Mouse (Mus musculus) right cerebral cortex, postnatal 4 days (tissue): ENCODE data around the gene Hbq1a.
"Not testable (repeated sequence)": the region's sequence is repeated elsewhere in the genome, so short reads cannot be mapped to it uniquely, and the experiment has no call there.

Experiments used
- DNase-seq: peaks from one replicate; pipeline ENCODE4 v3.0.0-alpha.2; 2022

The Hbq1a gene

DNA sequence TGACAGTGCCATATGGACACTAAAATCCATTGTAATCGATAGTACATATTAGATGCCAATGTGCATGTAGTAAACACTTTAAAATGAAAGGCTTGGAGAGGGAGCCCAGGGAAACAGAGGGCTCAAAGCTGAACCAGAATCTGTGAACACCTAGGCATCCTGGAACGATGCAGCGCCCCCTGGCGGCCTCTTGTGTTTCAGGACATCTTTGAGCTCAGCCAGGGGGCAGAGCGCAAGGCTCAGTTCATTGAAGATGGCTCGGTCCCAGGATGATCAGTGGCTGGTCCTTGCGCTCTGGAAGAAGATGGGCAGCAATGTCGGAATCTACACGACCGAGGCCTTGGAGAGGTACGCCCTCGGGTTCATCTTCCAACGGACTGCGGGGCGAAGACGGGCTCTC is at the start of gene Hbq1a:
Gene Hbq1a (plus strand): TSS at position 205 of the 400 bp plus-strand sequence.
- peak; percentile 75 for DNase-seq

DNA sequence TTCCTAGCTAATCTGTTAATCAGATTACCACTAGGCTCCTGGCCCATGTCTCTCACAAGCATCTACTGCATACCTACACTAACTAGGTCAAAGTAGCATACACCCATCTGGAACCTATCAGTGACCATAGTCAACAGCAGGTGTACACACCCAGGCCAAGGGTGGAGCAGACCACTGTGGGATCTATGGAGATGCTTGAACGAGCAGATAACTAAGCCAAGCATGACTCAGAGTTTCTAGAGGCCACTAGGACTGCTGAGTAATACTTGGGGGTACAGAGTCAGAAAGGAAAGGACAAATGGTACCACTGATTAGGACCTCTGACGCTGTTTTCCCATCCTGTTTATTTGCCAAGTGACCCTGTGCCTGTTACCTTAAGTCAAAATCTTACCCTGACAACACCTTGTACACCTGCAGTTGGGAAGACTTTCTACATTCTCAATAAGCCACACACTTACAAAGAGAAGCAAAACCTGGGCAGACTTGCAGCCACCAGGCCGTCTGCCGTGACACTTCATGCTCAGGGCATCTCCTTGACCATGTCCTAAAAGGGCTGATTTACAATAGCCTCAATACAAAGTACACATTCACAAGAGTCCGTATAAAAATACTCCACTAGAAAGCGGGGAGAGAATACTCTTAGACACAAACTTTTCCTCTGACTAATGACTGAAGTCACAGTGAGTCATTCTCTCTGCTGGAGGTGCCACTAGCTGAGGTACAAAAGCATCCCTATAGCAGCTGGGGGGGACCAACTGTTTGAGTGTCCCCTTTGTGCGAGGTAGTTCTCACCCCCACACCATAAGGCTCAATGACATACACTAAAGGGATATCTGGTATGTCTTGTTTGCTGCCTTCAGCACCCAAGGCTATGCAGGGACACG is 48.7 kb upstream of the Hbq1a start:
- no peak for DNase-seq

DNA sequence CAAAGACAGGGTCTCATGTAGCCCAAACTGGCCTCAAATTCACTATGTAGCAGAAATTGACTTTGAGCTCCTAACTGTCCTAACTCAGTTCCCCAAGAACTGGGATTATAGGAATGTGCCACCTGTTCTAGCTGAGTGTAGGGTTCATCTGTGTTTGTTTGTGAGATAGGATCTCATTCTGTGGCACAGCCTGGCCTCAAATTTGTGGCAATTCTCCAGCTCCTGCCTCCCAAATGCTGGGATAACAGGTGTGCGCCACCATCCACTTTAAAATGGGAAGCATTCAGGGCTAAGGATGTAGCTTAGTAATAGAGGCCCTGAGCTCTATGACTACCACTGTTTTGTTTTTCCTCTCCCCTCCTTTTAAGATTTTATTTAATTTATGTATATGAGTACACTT is 46.7 kb upstream of the Hbq1a start:
- no peak for DNase-seq

DNA sequence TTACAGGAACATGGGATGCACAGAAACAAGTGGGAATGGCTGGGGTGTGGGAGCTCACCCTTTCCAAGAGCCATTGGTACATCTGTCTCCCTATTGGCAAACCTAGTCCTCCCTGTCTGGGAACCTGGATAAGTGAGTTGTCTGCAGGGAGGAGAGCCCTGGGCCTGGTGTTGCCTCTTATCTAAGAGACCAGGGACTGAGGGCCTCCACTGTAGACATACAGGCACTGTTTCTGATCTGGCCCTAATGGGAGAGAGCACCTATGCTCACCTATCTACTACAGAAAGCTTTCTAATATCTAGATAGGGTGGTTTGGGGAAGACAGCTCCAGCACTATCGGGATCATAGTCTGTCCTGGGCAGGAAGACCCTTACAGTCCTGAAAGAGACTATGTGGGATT is 43.7 kb upstream of the Hbq1a start:
- DNase-seq, result no peak

DNA sequence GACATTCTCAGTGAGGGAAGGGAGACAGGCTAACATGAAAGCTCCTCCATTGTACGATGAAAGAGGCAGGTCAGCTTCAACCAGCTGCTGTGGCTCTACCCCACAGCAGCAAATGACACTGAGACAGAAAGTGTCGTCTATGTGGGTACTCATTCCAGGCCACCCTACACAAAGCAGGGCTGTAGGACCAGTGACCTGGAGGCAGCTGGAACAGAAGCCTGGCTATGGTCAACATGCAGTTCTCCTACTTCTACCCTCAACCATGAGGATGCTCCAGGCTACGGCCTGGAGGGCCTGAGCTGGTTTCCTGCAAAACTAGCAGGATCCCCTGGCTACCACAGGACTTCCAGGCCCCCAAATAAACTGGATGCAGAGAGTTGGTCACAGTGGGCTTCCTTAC is 43.3 kb upstream of the Hbq1a start:
- no peak for DNase-seq

DNA sequence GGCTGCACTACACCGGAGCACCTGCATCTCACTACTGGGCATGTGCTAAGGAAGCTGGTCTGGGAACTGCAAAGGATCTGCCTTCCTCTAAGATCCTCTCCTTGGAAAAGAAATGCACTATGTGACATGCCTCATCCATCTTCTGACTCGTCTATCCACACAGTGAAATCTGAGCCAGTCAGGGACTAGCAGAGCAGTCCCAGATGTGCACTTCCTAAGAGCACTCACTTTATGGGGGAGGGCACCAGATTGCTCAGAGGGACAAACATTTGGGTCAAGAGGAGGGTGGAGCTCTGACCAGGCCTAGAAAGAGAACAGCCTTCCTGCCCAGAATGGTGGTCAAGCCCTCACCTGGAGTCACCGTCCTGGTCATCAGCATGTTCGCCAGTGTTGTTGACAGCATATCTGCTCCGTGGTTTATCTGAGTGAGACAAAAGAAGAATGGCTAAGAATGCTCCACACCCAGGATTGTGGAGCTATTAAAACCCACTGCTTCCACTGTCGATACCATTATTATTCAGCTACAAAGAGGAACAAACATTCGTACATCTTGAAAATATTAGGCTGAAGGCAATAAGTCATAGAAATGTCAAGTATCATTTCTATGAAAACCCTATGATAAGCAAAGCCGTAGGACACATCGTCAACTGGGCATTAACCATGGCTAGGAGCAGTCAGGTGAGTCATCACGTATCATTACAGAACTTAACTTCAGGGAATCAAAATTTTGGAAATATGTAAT is 37.0 kb upstream of the Hbq1a start:
- no peak for DNase-seq

DNA sequence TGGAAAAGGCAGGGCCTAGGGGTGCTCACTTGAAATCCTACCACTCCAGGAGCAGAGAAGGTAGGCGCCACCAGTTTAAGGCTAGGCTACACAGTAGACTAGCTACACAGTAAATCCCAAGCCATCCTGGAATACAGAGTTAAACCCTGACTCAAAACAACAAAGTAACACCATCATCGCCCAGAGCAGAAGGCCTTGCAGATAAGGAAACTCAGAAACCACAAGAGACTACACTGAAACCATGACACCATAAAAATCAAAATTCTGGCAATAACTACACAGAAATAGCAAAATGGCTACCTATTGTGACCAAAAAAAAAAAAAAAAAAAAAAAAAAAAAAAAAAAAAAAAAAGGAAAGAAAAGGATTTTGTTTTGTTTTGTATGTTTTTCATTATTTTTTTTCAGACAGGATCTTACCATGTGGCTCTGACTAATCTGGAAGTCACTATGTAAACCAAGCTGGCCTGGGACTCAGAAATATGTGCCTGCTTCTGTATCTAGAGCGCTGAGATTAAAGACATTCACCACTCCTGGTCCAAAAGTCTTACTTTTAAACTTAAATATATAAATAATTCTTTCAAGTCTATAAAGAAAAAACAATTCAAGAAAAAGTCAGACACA is 34.6 kb upstream of the Hbq1a start:
- DNase-seq, result no peak

DNA sequence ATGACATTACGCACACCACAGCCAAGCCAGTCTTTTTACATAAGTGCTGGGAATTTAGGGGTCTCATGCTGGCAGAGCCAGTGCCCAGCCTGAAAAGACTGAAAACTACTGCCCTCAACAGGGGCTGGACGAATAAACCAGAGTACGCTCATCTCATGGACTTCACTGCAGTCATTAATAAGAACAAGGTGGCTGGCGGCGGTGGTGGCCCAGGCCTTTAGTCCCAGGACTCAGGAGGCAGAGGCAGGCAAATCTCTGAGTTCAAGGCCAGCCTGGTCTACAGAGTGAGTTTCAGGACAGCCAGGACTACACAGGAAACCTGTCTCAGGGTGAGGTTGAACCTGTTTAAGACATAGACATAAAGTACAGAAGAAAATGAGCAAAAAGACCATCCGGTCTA is 33.7 kb upstream of the Hbq1a start:
- no peak for DNase-seq

DNA sequence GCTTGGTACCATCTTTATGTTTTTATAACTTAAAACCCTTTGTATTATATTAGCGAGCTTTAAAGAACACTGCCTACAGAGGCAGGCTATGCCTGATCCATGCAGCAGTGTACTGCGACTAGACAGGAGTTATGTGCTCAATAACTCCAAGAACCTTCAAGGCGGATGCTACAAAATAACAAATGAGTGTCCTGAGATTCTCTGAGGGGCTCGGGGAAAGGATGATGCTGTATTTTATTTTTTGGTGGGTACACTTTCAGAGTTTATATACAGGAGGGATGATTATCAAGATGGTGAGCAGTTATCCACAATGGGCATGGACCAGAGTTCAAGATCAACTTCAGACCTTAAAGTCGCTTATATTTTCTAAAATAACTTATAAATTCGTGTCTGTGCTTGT is 33.1 kb upstream of the Hbq1a start:
- no peak for DNase-seq

DNA sequence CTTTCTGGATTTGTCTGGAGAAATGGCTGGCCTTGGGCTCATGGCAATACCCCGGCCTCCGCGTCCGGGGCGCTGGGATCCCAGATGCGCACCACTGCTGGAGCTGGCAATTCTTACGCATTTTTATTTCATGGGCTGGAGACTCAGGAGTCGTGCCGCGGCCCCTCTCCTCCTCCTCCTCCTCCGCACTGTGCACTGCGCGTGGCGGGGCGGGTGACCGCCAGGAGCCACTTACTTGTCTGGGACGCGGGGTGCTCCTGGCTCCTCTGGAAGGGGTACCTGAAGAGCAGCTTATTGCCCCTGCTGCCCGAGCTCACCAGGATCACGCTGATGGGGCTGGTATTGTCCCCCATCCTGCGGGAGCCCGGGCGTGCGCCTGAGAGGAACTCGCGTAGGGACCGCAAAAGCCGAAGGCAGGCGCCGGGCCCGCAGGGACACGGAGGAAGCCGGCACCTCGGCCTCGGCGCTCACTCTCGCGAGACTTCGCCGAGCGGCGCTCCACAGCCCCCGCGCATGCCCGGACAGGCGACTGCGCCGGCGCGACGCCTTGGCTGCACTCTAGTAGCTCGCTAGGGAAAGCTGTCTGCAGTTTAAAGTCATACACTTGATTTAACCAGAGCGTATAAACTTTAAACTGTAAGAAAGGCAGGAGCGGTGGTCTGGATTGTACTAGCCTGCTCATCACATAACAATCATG is 32.5 kb upstream of the Hbq1a start, which contains the start of gene Nprl3:
Gene Nprl3 (minus strand): TSS at position 520 of the 697 bp plus-strand sequence.
- DNase-seq, result peak; percentile 95

DNA sequence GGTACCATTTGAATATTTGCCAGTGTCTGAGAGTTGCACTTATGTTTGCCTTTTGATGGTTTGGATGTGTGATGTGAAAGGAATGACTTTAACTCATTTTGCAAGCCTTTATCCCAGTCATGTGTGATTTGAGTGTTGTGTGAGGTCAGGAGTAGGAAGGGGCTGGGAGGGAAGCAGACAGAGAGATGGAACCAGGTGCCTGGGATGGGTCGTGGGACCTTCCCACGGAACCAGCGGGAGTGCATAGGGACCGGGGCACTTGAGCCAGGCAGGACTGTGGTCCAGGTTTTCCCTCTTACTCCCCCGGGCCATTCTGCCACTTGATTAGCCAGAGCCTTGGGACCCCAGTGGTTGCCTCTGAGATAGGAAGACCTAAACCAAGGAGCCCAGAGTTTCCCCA is 31.9 kb upstream of the Hbq1a start:
- DNase-seq, result no peak

DNA sequence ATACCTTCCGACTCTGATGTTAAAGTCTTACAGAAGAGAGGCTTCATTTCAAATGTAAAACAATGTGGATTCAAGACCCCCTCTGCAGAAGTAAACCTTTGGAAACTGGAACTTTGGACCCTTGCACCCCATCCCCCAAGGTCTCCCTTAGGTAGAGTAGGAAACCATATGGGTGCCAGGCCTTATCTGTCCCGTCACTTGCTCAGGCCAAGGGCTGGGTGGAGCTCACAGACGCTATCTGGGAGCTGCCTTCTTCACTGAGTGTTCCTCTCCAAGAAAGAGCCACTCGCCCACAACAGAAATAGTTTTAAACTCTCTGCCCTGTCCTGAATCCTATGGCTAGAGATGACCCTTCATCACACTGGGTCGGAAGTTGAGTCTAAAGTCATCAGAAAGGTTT is 30.9 kb upstream of the Hbq1a start:
- no peak for DNase-seq

DNA sequence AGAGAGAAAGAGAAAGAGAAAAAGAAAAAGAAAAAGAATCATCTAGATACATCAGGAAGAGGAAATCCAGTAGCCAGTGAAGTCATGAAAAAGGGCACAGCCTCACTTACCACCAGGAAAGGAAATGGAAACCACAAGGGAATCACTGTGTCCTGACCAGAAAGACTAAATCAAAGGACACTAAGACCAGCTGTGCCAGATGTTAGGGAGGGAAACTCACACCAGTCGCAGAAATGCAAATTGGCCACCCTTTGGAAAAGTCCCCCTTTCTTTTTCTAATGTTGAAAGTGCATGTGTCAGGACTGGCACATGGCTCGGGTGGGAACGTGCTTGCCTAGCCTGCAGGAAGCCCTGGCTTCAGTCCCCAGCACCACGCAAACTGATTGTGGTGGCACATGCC is 28.7 kb upstream of the Hbq1a start:
- DNase-seq, result no peak

DNA sequence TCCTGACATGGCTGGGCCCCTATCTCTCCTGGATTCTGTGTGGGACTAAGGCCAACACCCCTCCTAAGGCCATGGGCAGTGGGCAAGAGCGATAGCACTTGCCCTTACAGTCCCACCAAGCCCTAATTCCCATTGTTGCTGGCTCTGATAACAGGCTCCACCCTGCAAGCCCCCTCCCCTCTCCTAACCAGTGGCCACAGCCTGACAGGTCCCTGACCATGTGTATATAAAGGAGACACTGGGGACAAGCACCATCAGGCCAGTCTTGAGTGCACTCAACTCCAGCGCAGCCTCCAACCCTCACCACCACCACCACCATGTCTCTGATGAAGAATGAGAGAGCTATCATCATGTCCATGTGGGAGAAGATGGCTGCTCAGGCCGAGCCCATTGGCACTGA is 23.5 kb upstream of the Hbq1a start, which contains the start of gene Hba-x:
Gene Hba-x (plus strand): TSS at position 54 of the 400 bp plus-strand sequence.
- DNase-seq, result no peak

DNA sequence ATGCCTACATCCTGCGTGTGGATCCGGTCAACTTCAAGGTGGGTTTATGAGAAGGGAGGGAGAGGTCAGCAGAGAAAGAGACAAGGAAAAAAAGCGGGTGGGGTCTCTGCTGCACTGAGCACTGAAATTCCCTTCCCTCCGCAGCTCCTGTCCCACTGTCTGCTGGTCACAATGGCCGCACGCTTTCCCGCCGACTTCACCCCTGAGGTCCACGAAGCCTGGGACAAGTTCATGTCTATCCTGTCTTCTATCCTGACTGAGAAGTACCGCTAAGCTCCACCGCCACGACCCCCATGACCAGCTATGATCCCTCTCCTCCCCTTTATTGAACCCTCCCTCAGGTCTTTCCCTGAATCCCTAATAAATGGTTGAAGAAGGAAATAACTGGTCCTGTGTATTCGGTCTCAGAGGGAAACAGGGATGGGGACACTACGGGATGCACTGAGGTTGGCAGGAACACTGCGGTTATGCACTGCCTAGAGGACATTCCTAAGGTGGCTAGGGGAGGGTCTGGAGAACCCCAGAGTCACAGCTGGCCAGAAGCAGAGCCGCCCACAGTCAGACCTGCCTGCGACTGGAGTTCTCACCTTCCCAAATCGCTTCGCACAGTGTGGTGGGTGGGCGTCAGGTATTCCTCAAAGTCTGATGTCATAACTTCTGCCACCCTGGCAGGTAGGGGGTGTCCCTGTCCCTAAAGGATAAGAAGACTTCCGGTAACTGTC is 22.0 kb upstream of the Hbq1a start:
- DNase-seq, result no peak

DNA sequence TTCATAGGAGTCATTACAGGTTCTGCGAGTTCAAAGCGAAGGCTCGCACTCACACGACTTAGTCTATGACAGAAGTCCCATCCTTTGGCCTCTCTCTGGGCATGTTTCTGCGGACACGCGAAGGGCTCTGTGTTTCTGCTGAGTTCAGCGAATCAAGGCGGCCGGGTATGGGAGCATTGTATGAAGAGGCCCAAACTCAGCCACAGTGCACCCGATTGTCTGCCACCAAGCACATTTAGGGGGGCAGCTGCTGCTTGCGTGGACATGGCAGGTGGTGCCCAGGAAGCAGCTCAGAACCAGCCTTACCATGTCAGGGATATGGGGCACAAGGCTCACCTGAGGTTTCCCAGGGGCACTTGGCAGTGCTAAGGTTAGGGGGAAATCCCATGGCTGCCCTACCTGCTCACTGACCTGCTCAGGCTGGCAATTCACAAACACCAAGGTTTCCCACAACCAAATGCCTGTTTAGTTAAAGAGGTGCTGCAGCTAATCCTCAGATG is 21.4 kb upstream of the Hbq1a start:
- DNase-seq, result no peak

DNA sequence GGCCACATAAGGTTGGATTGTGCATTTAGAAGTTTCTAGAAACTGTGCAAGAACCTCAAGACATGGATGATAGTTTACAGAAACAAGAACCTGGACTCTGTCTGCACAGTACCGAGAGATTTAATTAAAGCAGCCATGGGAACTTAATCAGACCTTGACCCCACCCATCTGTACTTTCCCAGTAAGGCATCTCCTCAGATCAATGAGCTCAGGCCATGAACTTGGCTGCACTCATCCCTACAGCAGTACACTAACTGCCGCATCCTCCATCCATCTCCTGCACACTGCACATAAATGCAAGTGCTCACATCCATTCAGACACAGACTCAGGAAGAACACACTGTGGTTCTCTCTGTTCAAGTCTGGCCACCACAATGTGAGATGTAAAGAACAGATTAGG is 19.2 kb upstream of the Hbq1a start:
- no peak for DNase-seq

DNA sequence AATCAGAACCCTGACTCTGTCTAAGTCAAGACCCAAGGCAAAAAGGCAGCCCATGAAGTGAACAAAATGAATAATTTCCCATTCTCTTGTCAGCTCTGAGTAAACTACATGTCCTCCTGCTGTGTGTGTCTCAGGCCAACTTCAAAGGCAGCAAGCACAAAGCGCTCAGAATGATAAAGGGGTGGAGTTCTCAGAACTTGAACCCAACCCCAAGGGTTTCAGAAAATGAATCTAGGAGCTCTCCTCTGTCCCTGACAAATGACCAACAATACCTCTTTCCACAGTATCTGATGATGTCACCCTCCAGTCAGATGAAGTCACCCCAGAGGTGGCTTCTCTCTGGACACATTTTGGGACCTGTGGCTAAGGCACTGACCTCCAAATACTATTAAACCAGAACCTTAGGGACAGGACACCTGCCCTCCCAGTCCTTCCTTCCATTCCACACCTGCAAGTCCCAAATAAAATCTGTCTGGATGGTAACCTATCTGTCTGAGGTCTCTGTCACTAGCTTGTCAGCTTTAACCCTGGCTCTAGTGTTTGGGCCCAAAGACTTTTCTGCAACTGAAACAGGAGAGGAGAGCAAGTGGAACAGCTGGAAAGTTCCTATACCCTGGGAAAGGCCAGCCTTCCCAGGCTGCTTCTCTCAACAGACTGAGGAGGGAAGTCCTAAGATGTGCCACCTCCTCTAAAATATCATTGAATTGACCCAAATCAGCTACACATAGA is 18.3 kb upstream of the Hbq1a start:
- DNase-seq, result no peak

DNA sequence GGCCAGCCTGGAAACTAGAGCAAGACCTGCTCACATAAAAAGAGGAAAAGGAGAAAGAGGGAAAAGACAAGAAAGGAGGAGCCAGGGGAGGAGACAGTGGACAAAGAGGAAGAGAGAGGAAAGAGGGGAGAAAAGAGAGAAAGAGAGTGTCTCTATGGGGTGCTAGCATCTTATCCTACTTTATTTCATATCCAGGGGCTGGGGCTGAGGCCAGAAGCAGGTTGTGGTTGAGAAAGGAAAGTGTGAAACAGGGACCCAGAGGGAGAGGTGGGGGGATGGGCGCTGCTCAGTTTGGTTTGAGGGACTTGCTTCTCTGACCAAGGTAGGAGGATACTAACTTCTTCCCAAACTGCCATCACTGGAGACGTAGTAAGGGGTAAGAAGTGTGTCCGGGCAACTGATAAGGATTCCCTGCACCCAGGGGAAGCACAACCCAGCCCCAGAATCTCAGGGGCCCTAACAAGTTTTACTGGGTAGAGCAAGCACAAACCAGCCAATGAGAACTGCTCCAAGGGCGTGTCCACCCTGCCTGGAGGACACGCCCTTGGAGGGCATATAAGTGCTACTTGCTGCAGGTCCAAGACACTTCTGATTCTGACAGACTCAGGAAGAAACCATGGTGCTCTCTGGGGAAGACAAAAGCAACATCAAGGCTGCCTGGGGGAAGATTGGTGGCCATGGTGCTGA is 16.6 kb upstream of the Hbq1a start, which contains the start of gene Hba-a1:
Gene Hba-a1 (plus strand): TSS at position 421 of the 687 bp plus-strand sequence.
- DNase-seq, result not testable (repeated sequence)

DNA sequence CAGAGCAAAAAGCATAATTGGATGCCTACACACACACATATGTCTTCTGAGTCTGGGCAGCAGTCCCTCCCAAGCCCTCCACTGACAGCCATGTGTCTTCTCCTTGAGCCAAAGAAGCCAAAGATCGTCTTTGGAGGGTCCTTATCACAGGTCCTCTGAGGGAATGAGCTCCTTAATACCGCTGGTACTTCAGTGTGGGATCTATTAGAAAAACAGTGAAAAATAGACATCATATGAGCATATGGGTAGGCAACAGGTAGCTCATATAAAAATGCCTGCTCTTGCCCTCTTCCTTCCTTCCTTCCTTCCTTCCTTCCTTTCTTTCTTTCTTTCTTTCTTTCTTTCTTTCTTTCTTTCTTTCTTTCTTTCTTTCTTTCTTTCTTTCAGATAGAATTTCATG is 15.3 kb upstream of the Hbq1a start:
- DNase-seq, result not testable (repeated sequence)
